Mouse (Mus musculus) embryonic facial prominence, embryonic 14.5 days (tissue): ENCODE results near the gene Olfr814. TPM values are rescaled to one million over a fixed set of nuclear protein-coding genes. Genes with fewer than 3 reads are reported as not detected.
"Not testable (repeated sequence)": the region's sequence is repeated elsewhere in the genome, so short reads cannot be mapped to it uniquely, and the experiment has no call there.

ENCODE experiments used
- ATAC-seq: fragments of 200-750 bp; cut with Nextera tagmentation; 2 replicates; pipeline ENCODE4 v1.8.0; 2017; ENCODE audit warnings: low read depth, moderate number of reproducible peaks, moderate TSS enrichment
- DNase-seq: peaks from one replicate; pipeline ENCODE4 v3.0.0-alpha.2; 2015; ENCODE audit warnings: low spot score
- H3K27ac ChIP-seq: fragments of 300-500 bp; sonication (generic); replicated peaks from 2 replicates; pipeline ENCODE4 v1.5.1; 2014; ENCODE audit warnings: low read depth, mild to moderate bottlenecking, low read length, moderate library complexity
- H3K27me3 ChIP-seq: fragments of 300-500 bp; sonication (generic); replicated peaks from 2 replicates; pipeline ENCODE4 v1.6.1; 2014; ENCODE audit warnings: low read length; ENCODE audit not compliant: control insufficient read depth, insufficient read depth
- H3K36me3 ChIP-seq: fragments of 300-500 bp; sonication (generic); 2 replicates; pipeline ENCODE4 v1.6.1; 2014; ENCODE audit warnings: low read length, mixed read lengths; ENCODE audit not compliant: control insufficient read depth, insufficient read depth
- H3K4me1 ChIP-seq: fragments of 300-500 bp; sonication (generic); 2 replicates; pipeline ENCODE4 v1.6.1; 2014; ENCODE audit warnings: antibody characterized with exemption, low read length; ENCODE audit not compliant: control insufficient read depth, insufficient read depth
- H3K4me2 ChIP-seq: fragments of 300-500 bp; sonication (generic); 2 replicates; pipeline ENCODE4 v1.6.1; 2014; ENCODE audit warnings: low read depth, mild to moderate bottlenecking, low read length, moderate library complexity, mixed read lengths
- H3K4me3 ChIP-seq: fragments of 300-500 bp; sonication (generic); 2 replicates; pipeline ENCODE4 v1.5.1; 2014; ENCODE audit warnings: low read depth, mild to moderate bottlenecking, low read length
- H3K9ac ChIP-seq: fragments of 300-500 bp; sonication (generic); 2 replicates; pipeline ENCODE4 v1.6.1; 2014; ENCODE audit warnings: low read depth, mild to moderate bottlenecking, low read length, moderate library complexity, mixed read lengths
- H3K9me3 ChIP-seq: fragments of 300-500 bp; sonication (generic); 2 replicates; pipeline ENCODE4 v1.6.1; 2016; ENCODE audit warnings: low read length; ENCODE audit not compliant: control insufficient read depth
- WGBS: fragments of 180-500 bp; shearing (Covaris S2); extraction: QIAGEN DNeasy Blood & Tissue Kit; methylation state at CpG from one replicate; pipeline ENCODE4 v1.1.7; 2014; 5-methylcytosine and 5-hydroxymethylcytosine counted together
- polyA plus RNA-seq: library from polyadenylated mRNA; unstranded; fragments of >200 nt; fragmentation: Nextera tagmentation; extraction: Ambion mirVana; gene quantifications from 2 replicates; pipeline ENCODE4 v1.2.1, GENCODE M21; 2014

Olfr814 gene
- not detected in 2 replicates for polyA plus RNA-seq

GRCm38 (mm10) chr10:129879751-129880150 lies at the start of gene Olfr814:
Olfr814 (minus strand) TSS chr10:129879851.
- ATAC-seq, H3K4me1 ChIP-seq: not testable (repeated sequence)
- WGBS: no CpG with 5 or more reads among the region's 1 CpGs

DNA sequence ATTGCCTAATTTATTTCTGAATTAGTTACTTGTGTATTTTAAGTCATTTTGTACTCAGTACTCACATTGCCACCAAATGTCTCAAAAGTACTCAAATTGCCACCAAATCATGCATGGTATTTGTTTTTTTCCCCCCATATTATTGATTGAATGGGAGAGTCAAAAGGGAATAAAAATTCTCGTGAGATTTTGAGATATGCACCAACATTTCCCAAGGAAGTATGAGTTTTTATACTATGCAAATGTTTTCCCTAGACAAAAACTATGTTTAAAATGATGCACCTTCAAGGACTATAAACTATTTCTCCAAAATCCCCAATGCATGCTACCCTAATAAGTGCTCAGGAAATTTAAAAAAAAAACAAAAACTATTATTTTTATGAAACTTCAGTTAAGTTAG lies 35.8 kb upstream of the Olfr814 start, which contains the start of gene Olfr816:
TSS of gene Olfr816 (minus strand) at position 101 of the 400 bp plus-strand sequence.
- H3K4me2 ChIP-seq: no peak within 1 kb of the TSS
- H3K9me3 ChIP-seq: no peaks in the 10 kb centered on the region
- ATAC-seq: no peak
- H3K27ac ChIP-seq: no peak within 1 kb of the TSS
- H3K9ac ChIP-seq: no peak within 1 kb of the TSS
- no peaks in the 10 kb centered on the region for H3K36me3 ChIP-seq
- no peak within 1 kb of the TSS for H3K4me3 ChIP-seq
- 49% methylated on average over 1 of the region's 1 CpGs for WGBS
- no peak for DNase-seq
- H3K27me3 ChIP-seq: no peaks in the 10 kb centered on the region
- H3K4me1 ChIP-seq: no peaks in the 10 kb centered on the region

More at GRCm38 (mm10) chr10:129879751-129880150, at the start of gene Olfr814:
- not testable (repeated sequence) for H3K9me3 ChIP-seq, DNase-seq, H3K27me3 ChIP-seq, H3K4me2 ChIP-seq, H3K4me3 ChIP-seq, H3K9ac ChIP-seq, H3K36me3 ChIP-seq, H3K27ac ChIP-seq

- not testable (repeated sequence) for H3K4me1 ChIP-seq, H3K4me2 ChIP-seq, H3K9me3 ChIP-seq, H3K27ac ChIP-seq, DNase-seq, H3K27me3 ChIP-seq, H3K36me3 ChIP-seq, H3K9ac ChIP-seq, H3K4me3 ChIP-seq, ATAC-seq
- no CpG with 5 or more reads among the region's 1 CpGs for WGBS
Measured at GRCm38 (mm10) chr10:129905767-129906166, 26.1 kb upstream of the Olfr814 start, which contains the start of gene Olfr815. Olfr815 (minus strand) TSS chr10:129905867.

GRCm38 (mm10) chr10:129885934-129886333 lies 6.3 kb upstream of the Olfr814 start:
- WGBS: 93% methylated on average over 7 of the region's 7 CpGs
- Histone ChIP-seq H3K4me3 (no peak overlapping the region), H3K4me1 (no peaks in the 10 kb centered on the region), H3K27ac (no peak overlapping the region), H3K4me2 (no peak overlapping the region), H3K36me3 (no peaks in the 10 kb centered on the region), H3K9ac (no peak overlapping the region), H3K9me3 (no peaks in the 10 kb centered on the region), H3K27me3 (no peaks in the 10 kb centered on the region)
- DNase-seq (no peak), ATAC-seq (no peak)

DNA sequence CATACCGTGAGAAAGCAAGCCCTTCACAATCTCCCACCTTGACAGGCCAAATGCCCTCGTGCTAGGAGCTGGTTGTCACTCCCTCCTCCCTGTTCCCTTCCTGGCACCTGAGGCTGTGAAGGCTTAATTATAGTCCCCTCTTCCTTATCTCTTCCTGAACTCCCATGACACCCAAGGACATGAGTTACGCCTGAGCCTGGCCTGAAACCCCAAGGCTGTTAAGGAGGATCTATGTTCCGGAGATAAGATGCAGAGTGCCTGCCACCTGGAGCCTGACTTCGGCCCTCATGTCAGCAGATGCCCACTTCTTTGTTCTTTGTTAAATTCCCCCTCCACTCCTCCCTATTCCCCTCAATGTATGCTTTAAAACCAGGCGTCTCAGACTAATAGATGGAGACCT lies 5.8 kb upstream of the Olfr814 start:
- not testable (repeated sequence) for DNase-seq, H3K4me3 ChIP-seq, H3K9ac ChIP-seq, H3K4me2 ChIP-seq, H3K9me3 ChIP-seq, ATAC-seq, H3K27ac ChIP-seq, H3K27me3 ChIP-seq, H3K36me3 ChIP-seq, H3K4me1 ChIP-seq
- WGBS: 83% methylated on average over 6 of the region's 6 CpGs

DNA sequence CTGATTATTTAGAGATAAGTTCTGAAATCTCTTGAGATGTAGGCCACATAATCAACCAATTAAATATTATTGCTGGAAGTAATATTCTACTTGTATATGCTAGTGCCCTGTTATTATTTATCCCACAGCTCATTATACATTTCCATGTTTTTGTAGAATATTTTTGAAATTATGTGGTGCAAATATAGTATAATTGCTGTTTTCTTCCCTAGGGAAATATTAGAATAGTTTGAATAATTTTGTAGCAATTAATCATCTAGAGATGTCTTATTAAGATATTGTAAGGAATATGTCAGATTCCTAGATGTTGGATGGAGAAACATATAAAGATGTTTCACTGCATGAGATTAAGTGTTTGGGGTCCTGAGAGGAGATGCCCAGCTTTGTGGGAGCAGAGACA lies 24.6 kb downstream of the Olfr814 start, which contains the start of gene Olfr813:
TSS of gene Olfr813 (plus strand) at position 301 of the 400 bp plus-strand sequence.
- DNase-seq (no peak), ATAC-seq (no peak)
- Histone ChIP-seq H3K36me3 (no peaks in the 10 kb centered on the region), H3K4me1 (no peaks in the 10 kb centered on the region), H3K9me3 (no peaks in the 10 kb centered on the region), H3K9ac (no peak within 1 kb of the TSS), H3K4me3 (no peak within 1 kb of the TSS), H3K27ac (no peak within 1 kb of the TSS), H3K4me2 (no peak within 1 kb of the TSS), H3K27me3 (no peaks in the 10 kb centered on the region)

GRCm38 (mm10) chr10:129847343-129847742 lies 32.3 kb downstream of the Olfr814 start:
- Histone ChIP-seq H3K4me1 (no peaks in the 10 kb centered on the region), H3K9me3 (no peaks in the 10 kb centered on the region), H3K4me2 (no peak overlapping the region), H3K27ac (no peak overlapping the region), H3K4me3 (no peak overlapping the region), H3K9ac (no peak overlapping the region), H3K27me3 (no peaks in the 10 kb centered on the region), H3K36me3 (no peaks in the 10 kb centered on the region)
- DNase-seq (no peak), ATAC-seq (no peak)
- 77% methylated on average over 1 of the region's 1 CpGs for whole genome bisulfite sequencing

DNA sequence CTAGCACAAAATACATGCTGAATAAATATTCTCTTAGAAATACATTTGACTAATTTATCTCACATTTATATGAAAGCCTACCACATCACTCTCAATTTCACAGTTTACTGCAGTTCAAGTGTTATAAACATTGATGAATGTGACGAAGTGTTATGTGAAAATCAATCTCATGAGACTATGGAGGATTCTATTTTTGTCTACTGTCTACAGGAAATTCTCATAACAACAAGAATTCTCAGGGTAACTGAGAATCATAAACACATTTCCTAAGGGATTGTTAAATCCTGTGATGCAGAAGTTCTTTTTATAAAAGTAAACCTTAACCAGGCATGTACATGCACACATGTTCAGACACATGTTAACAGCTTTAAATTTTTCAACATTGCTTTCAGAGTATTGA lies 33.7 kb downstream of the Olfr814 start, which contains the start of gene Olfr812:
TSS of gene Olfr812 (minus strand) at position 101 of the 400 bp plus-strand sequence.
- DNase-seq: no peak
- Histone ChIP-seq H3K36me3 (no peaks in the 10 kb centered on the region), H3K27me3 (no peaks in the 10 kb centered on the region), H3K4me3 (no peak within 1 kb of the TSS), H3K27ac (no peak within 1 kb of the TSS), H3K9me3 (no peaks in the 10 kb centered on the region), H3K4me2 (no peak within 1 kb of the TSS), H3K4me1 (no peaks in the 10 kb centered on the region), H3K9ac (no peak within 1 kb of the TSS)
- WGBS: 60% methylated on average over 1 of the region's 1 CpGs
- no peak for ATAC-seq
